Mouse (Mus musculus) left cerebral cortex, adult 8-10 months (tissue): ENCODE results near the gene Kcne1. TPM values are rescaled to one million over a fixed set of nuclear protein-coding genes. Genes with fewer than 3 reads are reported as not detected.
A peak's percentile ranks its signal among the peaks of the same experiment; 100 is the strongest.

Experiments used
- DNase-seq, 2 experiments: peaks; one replicate each; pipeline ENCODE4 v3.0.0; 2022; ENCODE audit warnings: low spot score in 2 of 2
- total RNA-seq, 4 experiments: library from RNA; stranded (reverse); gene quantifications; 2 replicates each; pipeline ENCODE4 v1.2.4; 2022

Kcne1 gene
- total RNA-seq, 4 experiments from 2014 or later = 0.24 TPM; not detected in 3

GRCm38 (mm10) chr16:92357023-92357422 lies 2.2 kb downstream of the Kcne1 start:
- DNase-seq = no peak

- DNase-seq = no peak
Observed at GRCm38 (mm10) chr16:92355982-92356381, 3.3 kb downstream of the Kcne1 start.

- no peak for DNase-seq
Observed at GRCm38 (mm10) chr16:92355366-92355765, 3.9 kb downstream of the Kcne1 start.

GRCm38 (mm10) chr16:92353897-92354296 lies 5.4 kb downstream of the Kcne1 start:
- no peak for DNase-seq

- DNase-seq = no peak
Observed at GRCm38 (mm10) chr16:92353295-92353694, 6.0 kb downstream of the Kcne1 start.

- DNase-seq = no peak
Observed at GRCm38 (mm10) chr16:92348941-92349340, 10.3 kb downstream of the Kcne1 start.

- no peak for DNase-seq
Observed at GRCm38 (mm10) chr16:92346297-92346916, 12.9 kb downstream of the Kcne1 start.

- no peak for DNase-seq
Observed at GRCm38 (mm10) chr16:92345177-92345576, 14.1 kb downstream of the Kcne1 start.

GRCm38 (mm10) chr16:92340612-92341511 lies 18.4 kb downstream of the Kcne1 start:
- peak in 1 of 2 experiments; percentile 57 for DNase-seq

GRCm38 (mm10) chr16:92336280-92336679 lies 23.0 kb downstream of the Kcne1 start:
- DNase-seq = peak in 1 of 2 experiments; percentile 46

GRCm38 (mm10) chr16:92334600-92334999 lies 24.7 kb downstream of the Kcne1 start:
- DNase-seq = no peak

- DNase-seq = no peak
Observed at GRCm38 (mm10) chr16:92330966-92331365, 28.3 kb downstream of the Kcne1 start.

- DNase-seq = no peak
Observed at GRCm38 (mm10) chr16:92327911-92328310, 31.4 kb downstream of the Kcne1 start.

- DNase-seq = no peak
Observed at GRCm38 (mm10) chr16:92325062-92325406, 34.2 kb downstream of the Kcne1 start.

- no peak for DNase-seq
Observed at GRCm38 (mm10) chr16:92324309-92325061, 34.8 kb downstream of the Kcne1 start.

- no peak for DNase-seq
Observed at GRCm38 (mm10) chr16:92321341-92321740, 37.9 kb downstream of the Kcne1 start, which contains the start of gene Fam243. Fam243 (minus strand) TSS chr16:92321441.

GRCm38 (mm10) chr16:92320361-92320760 lies 38.9 kb downstream of the Kcne1 start:
- DNase-seq = no peak

GRCm38 (mm10) chr16:92319353-92320109 lies 39.7 kb downstream of the Kcne1 start:
- DNase-seq = peak; percentile 19 to 64

- DNase-seq = no peak
Observed at GRCm38 (mm10) chr16:92316049-92316738, 43.1 kb downstream of the Kcne1 start.

- peak in 1 of 2 experiments; percentile 29 for DNase-seq
Observed at GRCm38 (mm10) chr16:92313953-92314741, 45.1 kb downstream of the Kcne1 start.
